Mouse (Mus musculus): Measurements from ENCODE around the gene Tyw1. TPM values are rescaled to one million over a fixed set of nuclear protein-coding genes. Genes with fewer than 3 reads are reported as not detected.

The Tyw1 gene
- 12.6 and 13.8 TPM in 2 replicates for polyA plus RNA-seq (2015; fragmentation: Nextera tagmentation; extraction: Ambion mirVana)

DNA sequence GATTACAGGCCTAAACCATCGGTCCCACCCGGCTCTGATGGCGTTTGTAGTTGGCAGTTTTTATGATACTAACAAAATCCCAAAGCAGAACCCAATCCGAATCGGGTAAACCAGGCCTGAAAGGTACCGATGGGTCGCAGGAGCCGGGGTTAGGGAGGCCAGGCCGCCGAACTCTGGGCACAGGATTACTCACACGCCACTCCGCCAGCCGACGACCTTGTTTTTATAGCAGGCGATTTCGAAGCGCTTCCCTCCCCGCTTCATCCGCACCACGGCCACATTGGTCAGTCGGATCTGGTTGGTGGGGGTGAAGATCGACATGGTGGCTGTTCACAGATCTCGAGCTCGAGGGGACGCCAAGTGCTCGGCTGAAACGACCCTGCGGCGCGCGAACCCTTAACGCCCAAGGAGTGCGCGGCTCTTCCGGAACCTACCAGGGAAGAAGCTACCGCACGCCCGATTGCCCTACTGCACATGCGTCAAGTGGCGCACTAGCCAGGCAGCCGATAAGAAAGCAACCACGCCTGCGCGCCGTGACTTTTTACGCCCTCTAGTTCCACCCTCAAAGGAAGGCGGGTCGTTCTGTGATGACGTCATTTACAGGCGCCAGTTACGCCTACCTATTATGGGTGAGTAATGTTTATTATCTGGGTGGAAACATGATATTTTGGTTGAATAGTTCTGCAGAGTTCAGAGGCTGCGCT, at the start of gene Tyw1, which contains the start of gene Sbds:
TSS of gene Tyw1 (plus strand) at position 603 of the 704 bp plus-strand sequence.
TSS of gene Sbds (minus strand) at position 514 of the 704 bp plus-strand sequence.
- H3K9ac ChIP-seq (ENCODE audit: low read length): peak within 1 kb of the TSS; percentile 86
- peak within 1 kb of the TSS; percentile 68 for H3K4me2 ChIP-seq (replicated peaks; ENCODE audit: low read depth)
- no peaks in the 10 kb centered on the region; the same call in 1 of the 2 replicates for H3K4me1 ChIP-seq (replicated peaks; ENCODE audit: control insufficient read depth, insufficient read depth)
- peak; percentile 19; the same call in 1 of the 2 replicates for TF ChIP-seq CTCF (IDR thresholded peaks at IDR 0.05; ENCODE audit: low read depth)
- no peak for TF ChIP-seq EP300 (optimal IDR thresholded peaks at IDR 0.05)
- peaks cover 3% of the 10 kb centered on the region; the same call in 1 of the 2 replicates for H3K36me3 ChIP-seq (ENCODE audit: control insufficient read depth, insufficient read depth, low read length)
- ATAC-seq (ENCODE audit: low FRiP score, low TSS enrichment): peak; percentile 92
- peak within 1 kb of the TSS; percentile 75 for H3K4me3 ChIP-seq (ENCODE audit: low read depth, low read length)
- WGBS: under 1% methylated on average over 52 of the region's 52 CpGs
- no peaks in the 10 kb centered on the region for H3K27me3 ChIP-seq (ENCODE audit: control insufficient read depth, insufficient read depth, low read length)
- H3K9me3 ChIP-seq (ENCODE audit: control insufficient read depth, low read length): no peaks in the 10 kb centered on the region
- peak; percentile 98 for DNase-seq (ENCODE audit: low spot score)
- H3K27ac ChIP-seq (replicated peaks): peak within 1 kb of the TSS; percentile 95

DNA sequence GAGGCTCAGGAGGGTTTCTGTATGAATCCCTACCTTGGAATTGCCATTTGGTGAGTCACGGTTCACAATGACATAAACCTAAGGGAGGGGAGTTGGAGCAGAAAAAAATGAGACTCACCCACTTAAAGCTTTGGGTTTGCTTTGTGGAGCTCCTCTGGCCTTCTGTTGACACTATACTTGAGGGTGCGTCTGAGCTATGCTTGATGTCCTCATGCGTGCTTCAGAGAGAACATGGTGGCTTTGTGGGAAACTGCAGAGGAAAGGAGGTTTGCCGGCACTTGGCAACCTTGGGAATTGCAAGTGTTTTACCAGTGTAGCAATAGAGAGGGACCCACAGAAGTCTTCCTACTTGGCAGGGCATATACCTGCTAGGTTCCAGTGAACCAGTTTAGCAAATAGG, 48.1 kb upstream of the Tyw1 start:
- peaks cover 23% of the 10 kb centered on the region; the same call in 1 of the 2 replicates for H3K36me3 ChIP-seq (ENCODE audit: control insufficient read depth, insufficient read depth, low read length)

DNA sequence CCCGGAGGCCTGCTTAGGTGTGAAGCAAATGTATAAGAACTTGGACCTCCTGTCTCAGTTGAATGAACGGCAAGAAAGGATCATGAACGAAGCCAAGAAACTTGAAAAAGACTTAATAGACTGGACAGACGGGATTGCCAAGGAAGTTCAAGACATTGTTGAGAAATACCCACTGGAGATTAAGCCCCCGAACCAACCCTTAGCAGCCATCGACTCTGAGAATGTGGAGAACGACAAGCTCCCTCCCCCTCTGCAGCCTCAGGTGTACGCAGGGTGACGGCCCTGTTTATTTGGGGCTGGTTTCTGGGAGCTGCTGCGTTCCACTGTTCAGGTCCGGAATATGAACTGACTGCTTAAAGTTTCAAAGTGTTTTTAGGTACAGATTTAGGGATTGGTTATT, 42.5 kb upstream of the Tyw1 start:
- H3K4me2 ChIP-seq (replicated peaks; ENCODE audit: low read depth): no peak overlapping the region
- H3K9ac ChIP-seq (ENCODE audit: low read length): no peak overlapping the region
- peaks cover 22% of the 10 kb centered on the region; the same call in 1 of the 2 replicates for H3K36me3 ChIP-seq (ENCODE audit: control insufficient read depth, insufficient read depth, low read length)
- H3K27me3 ChIP-seq (ENCODE audit: control insufficient read depth, insufficient read depth, low read length): no peaks in the 10 kb centered on the region
- DNase-seq (ENCODE audit: low spot score) (no peak), ATAC-seq (ENCODE audit: low FRiP score, low TSS enrichment) (no peak)
- no peaks in the 10 kb centered on the region for H3K4me1 ChIP-seq (replicated peaks; ENCODE audit: control insufficient read depth, insufficient read depth)
- 78% methylated on average over 11 of the region's 11 CpGs for WGBS
- no peak for TF ChIP-seq CTCF (IDR thresholded peaks at IDR 0.05; ENCODE audit: low read depth)
- H3K27ac ChIP-seq (replicated peaks): no peak overlapping the region
- H3K9me3 ChIP-seq (ENCODE audit: control insufficient read depth, low read length): no peaks in the 10 kb centered on the region
- H3K4me3 ChIP-seq (ENCODE audit: low read depth, low read length): no peak overlapping the region

More for the DNA sequence above, 48.1 kb upstream of the Tyw1 start:
- no peaks in the 10 kb centered on the region for H3K4me1 ChIP-seq (replicated peaks; ENCODE audit: control insufficient read depth, insufficient read depth)
- no peak overlapping the region for H3K4me2 ChIP-seq (replicated peaks; ENCODE audit: low read depth)
- no peak overlapping the region for H3K4me3 ChIP-seq (ENCODE audit: low read depth, low read length)
- peak; percentile 52; the same call in 1 of the 2 replicates for ATAC-seq (ENCODE audit: low FRiP score, low TSS enrichment)
- H3K27me3 ChIP-seq (ENCODE audit: control insufficient read depth, insufficient read depth, low read length): no peaks in the 10 kb centered on the region
- TF ChIP-seq EP300 (optimal IDR thresholded peaks at IDR 0.05) (no peak), CTCF (IDR thresholded peaks at IDR 0.05; ENCODE audit: low read depth) (no peak)
- 67% methylated on average over 4 of the region's 4 CpGs for WGBS
- peak overlapping the region; percentile 69; the same call in 1 of the 2 replicates for H3K27ac ChIP-seq (replicated peaks)
- no peak overlapping the region for H3K9ac ChIP-seq (ENCODE audit: low read length)
- DNase-seq (ENCODE audit: low spot score): no peak
- no peaks in the 10 kb centered on the region for H3K9me3 ChIP-seq (ENCODE audit: control insufficient read depth, low read length)

DNA sequence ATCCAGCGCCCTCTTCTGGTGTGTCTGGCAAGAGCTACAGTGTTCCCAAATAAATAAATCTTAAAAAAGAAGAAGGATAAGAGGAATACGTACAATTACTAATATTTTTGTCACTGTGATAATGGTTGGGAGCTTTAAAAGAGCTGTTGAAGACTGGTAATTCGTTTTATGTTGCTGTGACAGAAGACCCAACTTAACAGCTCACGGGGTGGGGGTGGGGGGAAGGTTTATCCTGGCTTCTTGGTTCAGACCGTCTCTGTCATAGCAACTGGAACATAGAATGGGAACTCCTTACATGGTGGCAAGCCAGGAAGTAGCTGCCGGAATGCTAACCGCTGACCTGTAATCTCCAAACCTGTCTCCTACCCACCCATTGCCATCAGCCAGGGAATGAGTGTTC, 38.6 kb upstream of the Tyw1 start, which contains the start of gene Tmem248:
TSS of gene Tmem248 (plus strand) at position 301 of the 400 bp plus-strand sequence.
- TF ChIP-seq CTCF (IDR thresholded peaks at IDR 0.05; ENCODE audit: low read depth): no peak
- no peak for TF ChIP-seq EP300 (optimal IDR thresholded peaks at IDR 0.05)

DNA sequence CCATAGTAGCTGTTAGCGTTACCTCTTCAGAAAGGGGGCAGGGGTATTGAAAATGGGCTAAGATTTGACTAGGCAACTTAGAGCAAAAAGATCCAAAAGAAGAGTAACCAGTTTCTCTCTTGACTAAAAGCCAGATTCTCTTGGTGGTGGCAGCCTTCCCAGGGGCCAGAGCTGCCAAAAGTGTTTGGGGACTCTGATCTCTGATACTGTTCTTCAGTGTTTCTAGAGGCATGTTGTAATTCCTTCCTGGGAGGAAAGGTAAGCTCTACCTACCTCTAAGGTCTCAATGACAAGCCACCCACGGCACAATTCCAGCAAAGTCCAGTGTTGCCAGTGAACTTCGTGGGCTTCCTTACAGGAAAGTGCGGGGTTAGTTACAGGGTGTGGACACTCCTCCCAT, 38.0 kb upstream of the Tyw1 start:
- Histone ChIP-seq H3K4me3 (ENCODE audit: low read depth, low read length) (no peak overlapping the region), H3K4me1 (replicated peaks; ENCODE audit: control insufficient read depth, insufficient read depth) (no peaks in the 10 kb centered on the region), H3K27me3 (ENCODE audit: control insufficient read depth, insufficient read depth, low read length) (no peaks in the 10 kb centered on the region), H3K36me3 (ENCODE audit: control insufficient read depth, insufficient read depth, low read length) (peaks cover 7% of the 10 kb centered on the region; the same call in 1 of the 2 replicates), H3K9me3 (ENCODE audit: control insufficient read depth, low read length) (no peaks in the 10 kb centered on the region), H3K4me2 (replicated peaks; ENCODE audit: low read depth) (no peak overlapping the region), H3K27ac (replicated peaks) (0 out of 2 replicates have a peak overlapping the region, but pooled peaks have one; percentile 8), H3K9ac (ENCODE audit: low read length) (no peak overlapping the region)
- TF ChIP-seq CTCF (IDR thresholded peaks at IDR 0.05; ENCODE audit: low read depth) (no peak), EP300 (optimal IDR thresholded peaks at IDR 0.05) (no peak)
- 77% methylated on average over 4 of the region's 4 CpGs for WGBS
- DNase-seq (ENCODE audit: low spot score) (no peak), ATAC-seq (ENCODE audit: low FRiP score, low TSS enrichment) (no peak)

More for the DNA sequence above, 38.6 kb upstream of the Tyw1 start, which contains the start of gene Tmem248:
- H3K36me3 ChIP-seq (ENCODE audit: control insufficient read depth, insufficient read depth, low read length): peaks cover 7% of the 10 kb centered on the region; the same call in 1 of the 2 replicates
- no peak within 1 kb of the TSS for H3K4me2 ChIP-seq (replicated peaks; ENCODE audit: low read depth)
- 0 out of 2 replicates have a peak within 1 kb of the TSS, but pooled peaks have one; percentile 24 for H3K27ac ChIP-seq (replicated peaks)
- no peak within 1 kb of the TSS for H3K9ac ChIP-seq (ENCODE audit: low read length)
- no peaks in the 10 kb centered on the region for H3K27me3 ChIP-seq (ENCODE audit: control insufficient read depth, insufficient read depth, low read length)
- DNase-seq (ENCODE audit: low spot score) (no peak), ATAC-seq (ENCODE audit: low FRiP score, low TSS enrichment) (no peak)
- no peaks in the 10 kb centered on the region for H3K4me1 ChIP-seq (replicated peaks; ENCODE audit: control insufficient read depth, insufficient read depth)
- no peak within 1 kb of the TSS for H3K4me3 ChIP-seq (ENCODE audit: low read depth, low read length)
- 73% methylated on average over 7 of the region's 7 CpGs for WGBS
- H3K9me3 ChIP-seq (ENCODE audit: control insufficient read depth, low read length): no peaks in the 10 kb centered on the region

Data from stomach, postnatal 0 days (tissue).